Mouse (Mus musculus): ENCODE data around the gene Csnk2b. TPM values are rescaled to one million over a fixed set of nuclear protein-coding genes. Genes with fewer than 3 reads are reported as not detected.

The Csnk2b gene
- total RNA-seq (2021) = 100 to 1,000 TPM; 176 to 183 TPM
- long read RNA-seq, experiment 1, transcript Csnk2b-201 (7 exons, 961 nt) = major isoform, 56 of 61 reads
- long read RNA-seq, experiment 1, partial matches to known transcripts = 2 of 61 reads
- long read RNA-seq, experiment 1, other reads (novel, unspliced or antisense) = 3 of 61 reads
- long read RNA-seq, experiment 2, transcript Csnk2b-201 (7 exons, 961 nt) = major isoform, 34 of 39 reads
- long read RNA-seq, experiment 2, partial matches to known transcripts = 2 of 39 reads
- long read RNA-seq, experiment 2, other reads (novel, unspliced or antisense) = 2 of 39 reads

GRCm38 (mm10) chr17:35121871-35122303 is at the start of gene Csnk2b:
Gene Csnk2b, minus strand, starts transcription at chr17:35122053.
- no peak for DNase-seq (ENCODE audit: low spot score)

- no peak for DNase-seq (ENCODE audit: low spot score)
Measured at GRCm38 (mm10) chr17:35168541-35169207, 46.8 kb upstream of the Csnk2b start.

- no peak for DNase-seq (ENCODE audit: low spot score)
Measured at GRCm38 (mm10) chr17:35167794-35168193, 45.9 kb upstream of the Csnk2b start.

GRCm38 (mm10) chr17:35166352-35167035 is 44.6 kb upstream of the Csnk2b start:
- DNase-seq (ENCODE audit: low spot score) = peak; percentile 55

- no peak for DNase-seq (ENCODE audit: low spot score)
Measured at GRCm38 (mm10) chr17:35165451-35166155, 43.8 kb upstream of the Csnk2b start.

- DNase-seq (ENCODE audit: low spot score) = peak; percentile 98
Measured at GRCm38 (mm10) chr17:35164568-35165450, 43.0 kb upstream of the Csnk2b start, which contains the start of gene Prrc2a. Gene Prrc2a, minus strand, starts transcription at chr17:35164897.

GRCm38 (mm10) chr17:35164218-35164567 is 42.3 kb upstream of the Csnk2b start:
- DNase-seq (ENCODE audit: low spot score) = no peak

- DNase-seq (ENCODE audit: low spot score) = no peak
Measured at GRCm38 (mm10) chr17:35163326-35164081, 41.7 kb upstream of the Csnk2b start.

- no peak for DNase-seq (ENCODE audit: low spot score)
Measured at GRCm38 (mm10) chr17:35162730-35163129, 40.9 kb upstream of the Csnk2b start.

- no peak for DNase-seq (ENCODE audit: low spot score)
Measured at GRCm38 (mm10) chr17:35162121-35162520, 40.3 kb upstream of the Csnk2b start.

- no peak for DNase-seq (ENCODE audit: low spot score)
Measured at GRCm38 (mm10) chr17:35161421-35161820, 39.6 kb upstream of the Csnk2b start.

GRCm38 (mm10) chr17:35159638-35160037 is 37.8 kb upstream of the Csnk2b start:
- no peak for DNase-seq (ENCODE audit: low spot score)

- no peak for DNase-seq (ENCODE audit: low spot score)
Measured at GRCm38 (mm10) chr17:35158850-35159593, 37.2 kb upstream of the Csnk2b start.

GRCm38 (mm10) chr17:35157661-35158175 is 35.9 kb upstream of the Csnk2b start:
- DNase-seq (ENCODE audit: low spot score) = no peak

- no peak for DNase-seq (ENCODE audit: low spot score)
Measured at GRCm38 (mm10) chr17:35157254-35157653, 35.4 kb upstream of the Csnk2b start.

- DNase-seq (ENCODE audit: low spot score) = no peak
Measured at GRCm38 (mm10) chr17:35156461-35157200, 34.8 kb upstream of the Csnk2b start.

- DNase-seq (ENCODE audit: low spot score) = no peak
Measured at GRCm38 (mm10) chr17:35155451-35155850, 33.6 kb upstream of the Csnk2b start.

- DNase-seq (ENCODE audit: low spot score) = no peak
Measured at GRCm38 (mm10) chr17:35154616-35155015, 32.8 kb upstream of the Csnk2b start.
